Mouse (Mus musculus) right cerebral cortex, postnatal 14 days (tissue): Measurements from ENCODE around the gene Gm20388.
"Not testable (repeated sequence)": the region's sequence is repeated elsewhere in the genome, so short reads cannot be mapped to it uniquely, and the experiment has no call there.

Experiments
- DNase-seq: peaks from one replicate; pipeline ENCODE4 v3.0.0; 2022

Gm20388 gene

DNA sequence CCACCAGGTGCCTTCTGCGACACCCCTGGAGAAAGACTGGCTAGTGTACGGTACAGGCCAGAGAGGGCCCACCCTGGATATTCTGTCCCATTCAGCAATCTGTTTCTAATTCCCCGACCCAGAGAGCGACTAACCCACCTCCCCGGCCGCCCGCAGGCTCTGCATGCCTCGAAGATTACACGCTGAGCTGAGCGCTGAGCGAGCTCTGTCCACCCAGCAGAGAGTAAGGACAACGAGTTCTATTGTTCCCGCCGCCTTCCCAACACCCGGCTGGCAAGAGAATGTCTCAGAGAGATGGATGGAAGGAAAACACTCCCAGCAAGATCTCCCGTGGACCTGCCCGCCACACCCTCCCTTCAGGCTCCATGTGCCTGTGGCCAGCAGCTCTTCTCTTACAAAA lies 1522.8 kb downstream of the Gm20388 start:
- no peak for DNase-seq

GRCm38 (mm10) chr8:121436656-121437055 lies 1526.0 kb downstream of the Gm20388 start:
- DNase-seq: no peak

DNA sequence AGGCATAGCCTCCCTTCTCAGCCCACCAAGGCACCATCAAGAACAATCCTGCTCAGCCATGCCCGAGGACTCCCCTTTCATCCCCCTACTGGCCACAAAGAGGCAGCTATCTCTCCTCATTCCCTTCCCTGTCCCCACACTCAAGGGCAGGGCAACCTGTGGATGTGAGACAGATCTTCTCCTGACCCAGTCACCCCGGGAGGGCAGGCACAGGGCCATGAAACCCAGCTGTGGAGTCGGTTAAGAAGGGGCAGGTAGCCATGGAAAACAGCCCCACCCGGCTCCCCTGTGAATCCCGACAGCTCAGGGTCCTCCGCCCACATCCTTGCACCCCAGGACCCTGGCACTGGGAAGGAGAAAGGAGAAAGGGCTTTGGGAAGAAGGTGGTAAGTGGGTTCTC lies 1526.9 kb downstream of the Gm20388 start:
- no peak for DNase-seq

DNA sequence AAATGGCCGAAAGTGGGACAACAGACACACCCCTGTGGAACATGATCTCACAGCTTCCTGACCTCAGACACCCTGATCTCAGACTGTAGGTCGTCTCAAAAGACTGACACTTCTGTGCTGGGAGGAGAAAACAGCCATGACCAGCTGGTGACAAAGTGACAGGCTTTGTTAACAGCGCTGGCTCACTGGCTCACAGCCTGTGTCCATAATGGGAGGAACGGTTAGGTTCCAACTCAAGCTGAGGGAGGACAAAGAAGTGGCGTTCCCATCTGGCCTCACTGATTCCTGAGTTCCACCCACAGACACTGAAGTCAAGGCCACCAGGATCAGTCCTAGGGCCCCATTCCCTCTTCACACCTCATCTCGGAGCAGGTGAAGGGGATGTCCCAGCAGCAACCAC lies 1527.5 kb downstream of the Gm20388 start:
- no peak for DNase-seq

DNA sequence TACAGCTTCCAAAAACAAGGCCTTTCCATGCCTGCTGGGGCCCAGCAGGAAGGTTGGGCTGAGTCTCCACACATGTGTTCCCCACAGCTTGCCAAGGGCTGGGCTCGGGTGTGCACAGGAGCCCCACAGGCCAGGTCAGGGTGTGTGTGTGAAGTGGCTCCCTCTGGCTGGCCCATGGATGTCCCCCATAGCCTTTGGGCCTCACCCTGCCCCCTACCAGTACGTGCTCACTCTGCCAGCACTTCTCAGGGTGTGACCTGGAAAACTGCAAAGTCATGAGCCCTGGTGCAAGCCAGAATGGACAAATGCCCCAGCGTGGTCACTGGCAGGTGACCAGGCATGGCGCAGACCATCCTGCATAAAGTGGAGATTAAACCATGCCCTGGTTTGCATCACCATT lies 1528.7 kb downstream of the Gm20388 start:
- no peak for DNase-seq

GRCm38 (mm10) chr8:121443361-121443760 lies 1532.7 kb downstream of the Gm20388 start:
- no peak for DNase-seq

- DNase-seq: not testable (repeated sequence)
Measured at GRCm38 (mm10) chr8:121444521-121444920, 1533.9 kb downstream of the Gm20388 start.

DNA sequence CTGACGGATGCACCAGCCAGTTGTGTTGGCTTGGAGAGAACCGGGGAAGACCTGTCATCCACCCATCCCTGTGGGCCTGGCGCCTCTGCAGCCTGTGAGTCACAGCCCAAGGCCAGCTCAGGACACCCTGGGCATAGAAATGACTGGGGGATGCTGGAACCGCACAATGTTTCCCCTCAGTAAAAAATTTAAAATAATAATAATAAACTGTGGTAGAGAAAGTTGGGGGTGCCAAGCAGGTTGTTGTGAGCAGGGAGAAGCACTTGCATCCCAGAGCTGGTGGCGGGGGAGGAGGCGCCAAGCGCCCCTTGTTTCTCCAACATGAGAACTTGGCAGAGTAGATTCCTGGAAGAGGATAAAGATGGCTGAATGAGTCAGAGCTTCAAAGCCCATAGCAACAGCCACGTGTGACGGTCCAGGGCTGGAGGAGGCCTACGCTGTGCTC lies 1534.4 kb downstream of the Gm20388 start:
- DNase-seq: peak; percentile 47

- no peak for DNase-seq
Measured at GRCm38 (mm10) chr8:121446133-121446532, 1535.5 kb downstream of the Gm20388 start.

- no peak for DNase-seq
Measured at GRCm38 (mm10) chr8:121446862-121447261, 1536.2 kb downstream of the Gm20388 start.

GRCm38 (mm10) chr8:121450211-121450610 lies 1539.6 kb downstream of the Gm20388 start:
- no peak for DNase-seq

- DNase-seq: no peak
Measured at GRCm38 (mm10) chr8:121451404-121452076, 1540.9 kb downstream of the Gm20388 start.

GRCm38 (mm10) chr8:121454737-121455136 lies 1544.1 kb downstream of the Gm20388 start:
- DNase-seq: no peak

GRCm38 (mm10) chr8:121461192-121461591 lies 1550.6 kb downstream of the Gm20388 start:
- no peak for DNase-seq

DNA sequence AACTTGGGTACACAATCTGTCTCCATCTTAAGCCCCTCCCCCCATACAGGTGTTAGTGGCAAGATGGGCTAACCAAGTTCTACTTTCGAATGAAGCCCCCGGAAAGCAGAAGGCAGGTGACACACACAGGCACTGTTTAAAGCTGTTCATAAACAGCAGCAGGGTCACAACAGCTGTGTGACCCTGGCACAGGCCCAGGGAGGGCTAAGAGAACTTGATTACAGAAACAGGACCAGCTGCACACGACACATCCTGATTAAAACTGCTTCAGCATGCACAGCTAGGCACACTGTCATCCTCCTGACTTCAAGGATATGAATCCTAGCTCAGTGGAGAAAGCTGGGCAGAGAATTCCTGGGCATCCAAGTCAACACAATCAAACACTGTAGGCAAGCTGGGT lies 1551.5 kb downstream of the Gm20388 start:
- no peak for DNase-seq

- no peak for DNase-seq
Measured at GRCm38 (mm10) chr8:121468083-121469071, 1557.7 kb downstream of the Gm20388 start.

DNA sequence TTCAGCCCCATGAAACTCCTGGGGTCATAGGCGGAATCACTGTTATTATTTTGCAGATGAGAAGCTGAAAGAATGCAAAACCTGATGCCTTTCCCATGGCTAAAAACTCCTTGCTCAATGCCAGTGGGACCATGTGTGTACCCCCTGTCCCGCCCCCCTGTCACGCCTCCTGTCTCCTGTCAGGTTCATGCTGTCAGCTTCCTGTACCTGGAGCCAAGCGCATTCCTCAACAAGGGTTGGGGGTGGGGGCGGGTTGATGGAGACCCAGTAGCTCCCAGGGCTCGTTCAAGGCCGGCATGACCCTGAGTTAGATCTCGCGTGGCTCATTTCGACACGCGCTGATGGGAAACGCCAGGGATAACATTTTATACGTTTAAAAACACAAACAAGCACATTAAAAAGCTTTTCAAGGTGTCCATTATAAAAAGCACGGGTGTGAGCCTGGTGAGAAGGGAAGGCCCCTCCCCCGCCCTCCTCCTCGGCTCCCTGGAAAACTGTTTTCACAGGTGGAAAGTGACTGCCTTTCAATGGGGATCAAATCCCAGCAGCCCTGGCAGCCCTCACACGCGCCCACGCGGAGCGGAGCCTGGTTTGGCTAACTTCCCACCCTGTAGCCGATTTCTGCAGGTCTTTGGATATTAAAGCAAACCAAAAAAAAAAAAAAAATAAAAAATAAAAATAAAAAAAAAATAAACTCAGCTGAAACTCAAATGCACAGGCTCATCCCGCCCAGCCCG lies 1563.7 kb downstream of the Gm20388 start:
- no peak for DNase-seq

- DNase-seq: no peak
Measured at GRCm38 (mm10) chr8:121474898-121475284, 1564.2 kb downstream of the Gm20388 start.

DNA sequence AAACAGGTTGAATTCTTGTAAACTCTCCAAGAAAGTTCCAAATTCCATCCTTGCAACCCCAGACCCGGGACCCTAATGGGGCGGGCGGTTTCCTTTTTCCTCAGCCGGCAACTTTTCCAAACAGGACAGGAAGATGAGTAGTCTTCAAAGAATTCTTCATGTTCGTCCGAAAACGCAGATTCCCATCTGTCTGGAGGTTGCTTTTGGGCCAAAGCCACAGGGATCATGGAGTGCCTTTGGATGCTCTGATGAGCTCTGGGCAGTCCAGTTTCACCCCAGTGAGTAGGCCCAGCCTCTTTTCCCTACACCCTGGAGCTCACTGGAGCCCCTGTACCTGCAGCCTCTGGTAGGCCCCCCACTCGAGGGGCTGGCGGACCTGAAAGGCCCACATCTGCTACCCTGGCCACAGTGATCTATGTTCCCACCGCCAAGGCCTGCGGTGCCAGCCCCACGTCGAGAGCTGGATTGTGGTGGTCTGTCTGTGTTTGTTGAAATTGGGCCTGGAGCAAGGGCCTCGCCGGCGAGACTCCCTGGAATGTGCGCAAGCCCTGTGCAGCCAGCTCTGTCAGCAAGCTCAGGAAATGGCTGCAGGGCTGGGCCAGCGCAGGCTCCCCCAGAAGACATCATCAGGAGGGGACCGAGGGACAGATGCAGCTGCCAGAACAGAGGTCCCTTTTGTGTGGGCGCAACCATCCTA lies 1567.4 kb downstream of the Gm20388 start:
- DNase-seq: no peak

GRCm38 (mm10) chr8:121479144-121479543 lies 1568.5 kb downstream of the Gm20388 start:
- DNase-seq: no peak

DNA sequence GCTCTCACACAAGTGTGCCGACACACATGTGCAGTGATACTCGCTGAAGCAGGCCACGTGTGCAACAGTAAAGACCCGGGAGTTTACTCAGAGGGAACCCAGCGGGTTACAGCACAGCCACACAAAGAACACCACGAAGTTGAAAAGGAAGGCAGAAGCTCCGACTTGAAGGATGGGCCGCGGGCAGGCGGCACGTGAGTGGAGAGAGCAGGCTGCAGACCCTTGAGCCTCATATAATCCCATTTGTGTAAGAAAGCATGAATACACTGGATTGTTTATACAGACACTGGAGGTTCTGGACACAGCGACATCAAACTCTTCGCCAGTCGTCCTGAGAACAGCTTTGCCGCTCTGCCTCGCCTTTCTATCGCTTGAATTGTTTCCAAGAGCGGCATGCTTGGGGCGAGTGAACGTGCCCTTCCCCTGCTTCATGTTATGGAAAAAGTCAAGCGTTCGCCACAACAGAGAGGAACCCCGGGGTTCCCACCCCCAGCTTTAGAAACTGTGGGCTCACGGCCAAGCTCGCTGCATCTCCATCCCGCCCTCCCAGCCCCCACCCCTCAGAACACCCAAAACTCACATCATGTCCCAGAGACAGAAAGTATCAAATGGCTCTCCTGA lies 1569.9 kb downstream of the Gm20388 start:
- DNase-seq: no peak
